Mouse (Mus musculus) brain, embryonic 14.5 days (tissue): Measurements from ENCODE around the gene Magoh.

Source experiments
- CTCF ChIP-seq: fragments of 200-500 bp; IDR thresholded peaks from 2 replicates; pipeline ENCODE4 v1.5.1; 2012; ENCODE audit warnings: inconsistent platforms, mild to moderate bottlenecking, moderate library complexity, borderline replicate concordance; ENCODE audit not compliant: insufficient read depth, insufficient read length; ENCODE audit errors: extremely low read depth
- POLR2A ChIP-seq: fragments of 200-500 bp; IDR thresholded peaks from 2 replicates; pipeline ENCODE4 v1.6.1; 2012; ENCODE audit warnings: mild to moderate bottlenecking, inconsistent platforms, borderline replicate concordance; ENCODE audit not compliant: poor library complexity, insufficient read depth, insufficient read length, severe bottlenecking; ENCODE audit errors: extremely low read depth

DNA sequence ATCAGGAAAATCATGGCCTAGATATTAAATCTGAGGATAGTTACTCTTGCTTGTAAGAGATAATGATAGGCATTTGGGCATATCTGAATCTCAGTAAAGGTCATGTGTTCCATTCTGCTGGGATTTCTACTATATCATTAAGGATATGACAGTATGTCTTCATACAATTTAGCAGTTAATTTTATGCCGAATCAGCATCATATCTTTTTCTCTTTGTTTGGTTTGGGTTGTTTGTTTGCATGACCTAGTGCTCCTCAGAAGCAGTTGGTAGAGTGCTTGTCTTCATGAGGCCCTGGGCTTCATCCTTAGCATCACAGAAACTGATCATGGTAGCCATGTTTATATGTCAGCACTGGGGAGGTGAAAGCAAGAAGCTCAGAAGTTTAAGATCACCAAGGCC, 2.1 kb downstream of the Magoh start:
- no peak for TF ChIP-seq POLR2A
- TF ChIP-seq CTCF = no peak
